Mouse (Mus musculus) embryonic fibroblast, embryonic 13.5 days (primary cell): Measurements from ENCODE around the gene Rasgef1b.

Experiments
- CTCF ChIP-seq: IDR thresholded peaks from 2 replicates; pipeline ENCODE4 v1.5.1; 2011; ENCODE audit warnings: mild to moderate bottlenecking, control low read depth, low read length, moderate library complexity, borderline replicate concordance; ENCODE audit not compliant: insufficient read depth
- POLR2A ChIP-seq: IDR thresholded peaks from 2 replicates; pipeline ENCODE4 v1.6.1; 2011; ENCODE audit warnings: low read depth, mild to moderate bottlenecking, control low read depth, low read length, moderate library complexity

GRCm38 (mm10) chr5:99459007-99459406, 269.9 kb downstream of the Rasgef1b start:
- TF ChIP-seq CTCF (no peak), POLR2A (no peak)
